Mouse (Mus musculus) urinary bladder, postnatal 14 days (tissue): ENCODE data around the gene Otub1.
A peak's percentile ranks its signal among the peaks of the same experiment; 100 is the strongest.

ENCODE experiments used
- DNase-seq: peaks from one replicate; pipeline ENCODE4 v3.0.0; 2021; ENCODE audit warnings: low spot score

Otub1 gene

DNA sequence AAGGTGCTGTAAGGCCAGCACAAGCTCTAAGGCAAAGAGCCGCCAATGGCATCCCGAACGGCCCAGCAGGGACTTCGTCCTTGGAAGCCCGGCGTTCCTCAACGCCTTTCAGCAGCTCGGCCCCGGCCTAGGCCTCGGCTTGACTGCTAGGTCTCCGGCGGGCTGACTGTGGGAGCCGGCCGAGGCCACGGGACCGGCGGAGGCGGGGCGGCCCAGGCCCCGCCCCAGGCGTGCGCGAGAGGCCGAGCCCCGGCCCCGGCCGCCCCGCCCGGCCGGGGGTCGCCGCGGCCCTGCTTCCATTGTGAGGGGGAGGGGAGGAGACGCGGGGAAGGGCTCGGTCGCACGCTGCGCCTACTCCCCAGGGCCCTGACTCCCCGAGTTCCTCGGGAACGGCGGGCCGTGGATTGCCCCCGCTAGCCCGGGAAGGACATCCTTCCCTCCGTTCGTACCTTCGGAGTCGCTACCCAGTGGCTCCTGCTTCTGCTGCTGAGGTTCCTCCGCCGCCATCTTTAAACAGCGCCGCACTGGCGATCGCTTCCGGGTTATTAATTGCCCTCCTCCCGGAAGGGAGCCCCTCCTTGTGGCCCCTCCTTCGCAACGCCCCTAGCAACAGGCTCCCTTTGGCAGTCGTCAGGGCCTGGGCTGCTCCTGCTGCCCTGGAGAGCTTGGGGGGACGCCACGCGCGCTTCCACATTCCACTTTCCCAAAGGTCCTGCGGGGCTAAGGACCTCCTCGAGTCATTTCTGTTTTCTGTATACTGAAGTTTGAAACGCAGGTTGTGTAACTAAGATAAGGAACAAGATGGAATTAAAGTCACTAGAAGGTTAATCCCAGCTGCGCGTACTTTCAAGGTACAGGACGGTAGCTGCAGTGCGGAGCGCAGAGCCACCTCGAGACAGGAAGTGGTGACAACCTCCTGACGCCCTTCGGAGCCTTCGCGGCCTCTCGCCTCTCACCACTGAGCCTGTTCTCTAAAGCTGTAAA lies at the start of gene Otub1:
Otub1 (minus strand) TSS at position 564 of the 984 bp plus-strand sequence.
- peak; percentile 94 for DNase-seq

GRCm38 (mm10) chr19:7246021-7246420 lies 39.9 kb upstream of the Otub1 start:
- no peak for DNase-seq

GRCm38 (mm10) chr19:7240782-7241690 lies 34.9 kb upstream of the Otub1 start, which contains the start of gene Naa40:
Naa40 (minus strand) TSS chr19:7241183.
- peak; percentile 93 for DNase-seq

DNA sequence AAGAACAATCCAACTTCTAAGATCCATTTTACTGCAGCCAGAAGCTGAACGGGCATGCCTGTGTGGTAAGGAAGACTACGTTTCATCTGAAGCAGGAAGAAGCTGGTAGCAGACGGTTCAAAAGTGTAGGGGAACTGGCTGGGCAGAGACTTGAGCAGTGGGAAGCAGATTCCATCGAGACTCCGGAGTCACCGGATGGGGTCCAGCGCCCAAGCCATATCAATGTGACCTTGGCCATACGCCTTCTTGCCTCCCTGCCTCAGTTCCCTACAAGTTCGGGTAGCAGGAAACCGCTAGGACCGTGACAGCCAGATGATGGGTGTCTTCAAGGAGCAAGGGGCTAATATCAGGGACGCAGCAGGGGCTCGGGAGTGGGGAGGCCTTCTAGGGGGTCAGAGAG lies 34.2 kb upstream of the Otub1 start:
- no peak for DNase-seq

GRCm38 (mm10) chr19:7239574-7239973 lies 33.5 kb upstream of the Otub1 start:
- DNase-seq = no peak

DNA sequence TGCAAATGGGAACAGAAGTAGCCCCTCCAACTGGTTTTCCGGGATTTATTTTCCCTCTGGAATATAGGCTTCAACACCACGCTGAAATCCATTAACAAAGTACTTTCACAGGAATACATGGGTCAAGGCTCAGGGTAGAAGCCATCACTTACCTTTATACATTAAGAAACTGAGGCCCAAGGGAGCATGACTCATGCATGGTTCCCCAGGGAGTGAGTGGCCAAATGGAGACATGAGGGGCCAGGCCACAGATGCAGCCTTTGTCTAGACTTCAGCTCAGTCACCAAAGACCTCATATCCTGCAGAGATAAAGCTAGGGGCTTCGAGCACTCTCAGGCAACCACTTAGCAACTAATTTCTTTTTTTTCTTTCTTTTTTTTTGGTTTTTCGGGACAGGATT lies 30.6 kb upstream of the Otub1 start:
- no peak for DNase-seq

DNA sequence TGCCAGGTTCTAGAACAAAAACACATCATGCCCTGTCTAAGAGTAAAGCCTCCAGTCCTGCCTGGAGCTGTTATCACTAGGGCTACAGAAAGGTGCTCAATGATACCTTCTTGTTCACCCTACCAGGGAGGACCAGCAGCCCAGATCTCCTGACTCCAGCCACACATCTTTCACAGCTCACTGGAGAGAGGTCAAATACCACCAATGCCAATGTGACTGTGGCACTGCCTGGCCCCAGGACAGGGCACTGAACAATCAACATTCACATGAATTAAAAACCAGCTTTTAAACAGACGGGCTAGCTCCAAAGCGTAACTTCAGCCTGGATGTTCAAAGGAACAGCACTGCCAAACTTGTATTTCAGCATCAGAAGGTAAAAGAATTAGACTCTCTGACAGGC lies 29.9 kb upstream of the Otub1 start:
- no peak for DNase-seq

- DNase-seq = no peak
Observed at GRCm38 (mm10) chr19:7235461-7235860, 29.3 kb upstream of the Otub1 start.

DNA sequence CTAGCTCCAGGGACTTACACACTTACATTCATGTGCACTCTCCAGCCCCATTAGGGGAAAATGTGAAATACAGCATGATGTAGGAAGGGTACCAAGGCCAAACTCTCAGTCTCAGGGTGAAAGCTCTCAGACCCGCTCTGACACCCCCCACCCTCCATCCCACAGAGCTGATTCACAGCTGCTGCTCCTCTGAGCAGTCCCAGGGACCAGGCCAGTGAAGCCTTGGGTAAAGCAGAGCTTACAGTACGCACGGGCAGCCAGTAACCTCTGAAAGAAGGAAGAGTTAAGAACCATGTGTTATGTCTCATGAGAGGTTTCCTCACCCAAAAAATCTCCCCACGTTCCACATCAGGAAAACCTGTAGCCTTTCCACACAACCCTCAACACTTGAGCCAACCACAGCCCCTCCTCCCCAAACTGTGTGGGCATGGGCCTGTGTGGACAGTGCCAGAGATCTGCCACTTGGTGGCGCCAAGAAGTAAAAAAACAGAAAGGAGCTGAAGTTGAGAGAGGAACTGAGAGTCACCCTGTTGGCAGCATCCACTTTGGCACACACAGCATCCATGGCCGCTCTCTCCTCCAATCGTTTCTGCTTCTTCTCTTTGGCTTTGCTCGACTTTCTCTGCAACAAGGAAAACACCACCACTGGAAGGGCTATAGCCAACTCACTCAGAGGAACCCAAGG lies 28.6 kb upstream of the Otub1 start:
- DNase-seq = peak; percentile 82

DNA sequence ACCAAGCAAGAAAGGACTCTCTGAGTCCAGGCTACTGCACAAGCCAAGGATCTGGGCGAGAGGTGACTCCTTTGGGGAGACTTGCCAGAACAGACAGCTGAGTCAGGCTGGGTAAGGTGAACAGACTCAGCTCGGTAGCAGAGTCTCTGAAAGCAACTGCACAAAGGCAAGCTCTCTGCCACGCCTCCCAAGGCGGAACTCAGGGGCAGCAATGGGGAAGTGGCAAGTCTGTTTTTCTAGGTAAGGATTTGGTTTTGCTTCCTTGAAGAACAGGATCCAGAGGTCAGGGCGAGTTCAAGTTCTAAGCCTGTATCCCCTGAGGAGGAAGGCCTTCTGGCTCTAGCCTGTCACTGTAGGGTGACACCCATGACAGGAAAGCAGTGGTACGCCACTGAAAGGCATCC lies 20.4 kb upstream of the Otub1 start:
- peak; percentile 50 for DNase-seq

GRCm38 (mm10) chr19:7225096-7225690 lies 19.1 kb upstream of the Otub1 start:
- no peak for DNase-seq

DNA sequence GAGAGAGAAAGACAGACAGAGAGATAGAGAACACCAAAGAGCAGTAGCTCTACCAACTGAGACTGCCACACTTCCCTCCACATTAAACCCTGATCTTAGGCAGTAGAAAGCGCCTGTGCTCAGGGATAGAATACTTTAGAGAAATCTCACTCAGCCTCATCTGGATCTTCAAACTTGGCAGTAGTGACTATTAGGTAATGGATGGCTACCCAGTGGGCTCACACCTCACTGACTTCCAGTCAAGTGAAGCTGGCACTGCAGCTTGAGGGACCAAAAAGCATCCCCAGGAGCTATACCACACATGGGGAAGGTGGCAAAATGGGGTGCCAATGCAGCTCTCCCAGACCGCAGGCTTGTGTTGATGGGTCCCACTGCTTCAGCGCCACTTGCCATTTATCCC lies 18.1 kb upstream of the Otub1 start:
- no peak for DNase-seq

GRCm38 (mm10) chr19:7223488-7223887 lies 17.4 kb upstream of the Otub1 start:
- DNase-seq = no peak

- no peak for DNase-seq
Observed at GRCm38 (mm10) chr19:7222196-7222595, 16.1 kb upstream of the Otub1 start.

- DNase-seq = no peak
Observed at GRCm38 (mm10) chr19:7218753-7219152, 12.6 kb upstream of the Otub1 start.

- no peak for DNase-seq
Observed at GRCm38 (mm10) chr19:7217926-7218267, 11.8 kb upstream of the Otub1 start.

DNA sequence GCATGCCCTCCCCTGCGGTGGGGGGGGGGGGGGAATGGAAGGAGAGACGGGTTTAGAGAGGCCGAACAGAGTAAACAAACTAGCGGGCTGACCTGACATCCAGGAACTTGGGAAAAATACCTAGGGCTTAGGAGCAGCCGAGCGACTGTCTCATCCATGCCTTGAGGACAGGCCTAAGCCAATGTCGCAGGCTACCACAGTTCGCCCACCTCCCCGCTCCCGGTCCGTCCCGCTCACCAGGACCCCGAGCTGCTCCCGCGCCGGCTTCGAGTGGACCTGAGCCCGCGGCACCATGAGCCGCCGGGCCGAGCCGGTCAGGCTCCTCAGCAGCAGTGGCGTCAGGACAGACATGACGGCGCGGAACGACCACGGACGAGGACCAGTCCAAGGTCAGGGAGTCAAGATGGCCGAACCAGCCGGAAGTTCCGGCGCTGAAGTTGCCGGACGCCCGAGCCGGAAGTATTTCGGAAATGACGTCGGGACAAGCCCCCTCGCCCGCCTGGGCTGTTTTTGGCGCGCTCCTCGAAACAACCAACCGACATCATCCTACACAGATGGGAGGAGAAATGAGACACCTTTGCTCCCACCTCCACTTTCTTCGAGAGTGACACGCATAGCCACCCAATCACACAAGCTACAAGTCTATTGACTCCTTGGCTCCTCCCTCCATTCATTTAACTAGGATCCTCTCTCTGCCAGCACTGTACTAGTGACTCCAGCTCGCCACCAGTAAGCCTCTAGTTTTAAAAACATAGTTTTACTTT lies 11.2 kb upstream of the Otub1 start, which contains the start of gene Cox8a:
Cox8a (minus strand) TSS at position 455 of the 764 bp plus-strand sequence.
- peak; percentile 96 for DNase-seq

- no peak for DNase-seq
Observed at GRCm38 (mm10) chr19:7214484-7214883, 8.4 kb upstream of the Otub1 start.

DNA sequence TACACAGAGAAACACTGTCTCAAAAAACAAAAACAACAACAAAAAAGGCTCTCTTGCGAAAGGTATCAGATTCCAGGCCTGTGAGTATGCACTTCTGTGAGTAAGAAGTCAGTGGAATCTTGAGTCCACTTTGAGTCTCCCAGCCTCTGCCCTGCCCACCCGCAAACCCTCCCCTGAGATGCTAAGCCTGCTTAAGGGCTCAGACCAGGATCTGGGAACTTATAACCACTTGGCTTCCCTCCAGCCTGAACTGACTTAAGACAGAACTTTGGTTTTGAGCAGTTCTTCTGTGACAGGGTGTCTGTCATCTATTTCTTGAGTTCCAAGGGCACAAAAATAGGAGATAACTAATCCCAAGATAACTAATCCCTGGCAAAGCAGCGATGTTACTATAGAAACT lies 6.9 kb upstream of the Otub1 start:
- no peak for DNase-seq

DNA sequence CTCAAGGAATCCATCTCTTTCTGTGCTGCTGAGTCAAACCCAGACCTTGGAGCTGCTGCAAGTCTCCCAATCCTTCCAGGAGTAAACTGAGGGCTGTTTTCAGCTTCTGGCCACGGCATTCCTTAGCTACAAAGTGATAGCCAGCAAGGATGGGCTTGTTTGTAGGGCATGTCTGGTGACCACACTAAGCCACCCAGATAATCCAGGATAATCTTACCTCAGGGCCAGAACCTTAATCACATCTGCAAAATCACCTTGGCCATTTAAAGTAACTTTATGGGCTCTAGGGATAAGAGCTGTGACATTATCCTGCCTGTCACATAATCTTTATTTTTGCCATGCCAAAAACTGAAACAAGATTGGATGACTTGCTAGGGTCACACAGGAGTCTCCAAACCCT lies 6.1 kb upstream of the Otub1 start:
- no peak for DNase-seq
